Mouse (Mus musculus): ENCODE results near the gene Gm8122. TPM values are rescaled to one million over a fixed set of nuclear protein-coding genes. Genes with fewer than 3 reads are reported as not detected.
"Not testable (repeated sequence)": the region's sequence is repeated elsewhere in the genome, so short reads cannot be mapped to it uniquely, and the experiment has no call there.

Gene Gm8122
- polyA plus RNA-seq, 1 experiment from 2014 or later: not detected

DNA sequence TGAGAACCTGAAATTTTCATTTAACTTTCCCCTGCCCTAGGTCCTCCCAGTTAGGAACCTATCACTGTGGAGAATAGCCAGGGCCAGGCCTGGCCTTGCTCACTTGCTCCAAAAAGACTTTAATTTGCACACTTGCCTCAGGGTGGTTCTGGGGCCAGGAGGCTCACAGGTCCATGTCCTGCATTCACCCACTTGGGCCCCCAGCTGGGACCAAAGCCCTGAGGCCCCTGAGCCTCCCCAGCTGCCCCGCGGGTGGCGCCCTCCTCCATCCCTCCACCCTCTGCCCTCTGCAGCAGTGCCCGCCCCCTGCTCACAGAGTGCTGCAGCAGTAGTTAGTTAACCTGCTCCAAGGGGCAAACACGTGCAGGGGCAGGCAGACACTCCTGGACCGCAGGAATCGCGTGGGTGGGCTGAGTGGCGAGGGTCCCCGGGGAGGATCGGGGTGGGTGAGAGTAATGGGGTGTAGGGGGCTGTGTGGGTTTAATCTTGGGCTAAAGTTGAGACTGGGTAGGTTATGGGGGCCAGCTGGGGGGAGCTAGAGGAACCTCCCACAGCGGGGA is 14.6 kb upstream of the Gm8122 start:
- not testable (repeated sequence) for ATAC-seq (ENCODE audit: low read depth); H3K9ac ChIP-seq; H3K4me1 ChIP-seq (replicated peaks); H3K4me3 ChIP-seq; H3K27me3 ChIP-seq; H3K27ac ChIP-seq (replicated peaks); H3K4me2 ChIP-seq; H3K36me3 ChIP-seq; H3K9me3 ChIP-seq
- 23% methylated on average over 10 of the region's 12 CpGs for WGBS

DNA sequence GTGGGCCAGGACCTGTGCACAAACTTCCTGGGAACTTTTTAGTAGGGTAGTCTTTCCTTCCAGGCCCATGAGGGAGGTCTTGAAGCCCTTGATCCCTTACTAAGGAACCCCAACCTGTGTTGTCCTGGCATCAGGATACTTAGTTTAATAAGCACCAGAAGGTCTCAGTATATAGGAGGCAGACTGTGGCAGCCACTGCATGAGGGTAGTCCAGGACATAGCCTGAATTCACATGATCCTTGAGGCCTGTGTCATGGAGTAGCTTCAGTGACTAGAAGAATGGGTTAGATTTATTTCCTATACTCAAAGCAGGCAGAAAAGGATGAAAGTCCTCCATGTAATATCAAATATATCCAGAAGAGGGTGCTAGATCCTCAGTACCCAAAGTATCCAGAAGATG is 2.7 kb upstream of the Gm8122 start:
- not testable (repeated sequence) for H3K27me3 ChIP-seq; H3K4me2 ChIP-seq; H3K9me3 ChIP-seq; H3K27ac ChIP-seq (replicated peaks); ATAC-seq (ENCODE audit: low read depth); H3K4me3 ChIP-seq; H3K36me3 ChIP-seq; H3K9ac ChIP-seq; H3K4me1 ChIP-seq (replicated peaks)

Other genes with a start within 250 kb of the Gm8122 start
- not detected in 2 replicates for gene Gm8082, start 241.7 kb downstream of the Gm8122 start, polyA plus RNA-seq (2015; fragmentation: Nextera tagmentation; extraction: Ambion mirVana)
- gene Gm10376, start 219.7 kb downstream of the Gm8122 start, polyA plus RNA-seq (2015; fragmentation: Nextera tagmentation; extraction: Ambion mirVana): not detected in 2 replicates
- not detected in 2 replicates for gene Gm8094, start 158.7 kb downstream of the Gm8122 start, polyA plus RNA-seq (2015; fragmentation: Nextera tagmentation; extraction: Ambion mirVana)
- not detected in 2 replicates for gene Gm8104, start 134.7 kb downstream of the Gm8122 start, polyA plus RNA-seq (2015; fragmentation: Nextera tagmentation; extraction: Ambion mirVana)
- gene Gm7233, start 55.4 kb downstream of the Gm8122 start, polyA plus RNA-seq (2015; fragmentation: Nextera tagmentation; extraction: Ambion mirVana): not detected in 2 replicates
- not detected in 2 replicates for gene Gm8126, start 23.3 kb upstream of the Gm8122 start, polyA plus RNA-seq (2015; fragmentation: Nextera tagmentation; extraction: Ambion mirVana)
- 0.13 TPM in 1 of 2 replicates, not detected in the other for gene Gm9732, start 39.7 kb upstream of the Gm8122 start, polyA plus RNA-seq (2015; fragmentation: Nextera tagmentation; extraction: Ambion mirVana)
- gene Gm8127, start 58.5 kb upstream of the Gm8122 start, polyA plus RNA-seq (2015; fragmentation: Nextera tagmentation; extraction: Ambion mirVana): not detected in 2 replicates
- not detected in 2 replicates for gene 1700001F09Rik, start 112.5 kb upstream of the Gm8122 start, polyA plus RNA-seq (2015; fragmentation: Nextera tagmentation; extraction: Ambion mirVana)
- gene Gm8138, start 181.0 kb upstream of the Gm8122 start, polyA plus RNA-seq (2015; fragmentation: Nextera tagmentation; extraction: Ambion mirVana): not detected in 2 replicates

Data from neural tube, embryonic 13.5 days (tissue).